Mouse (Mus musculus) adrenal gland, postnatal 25 days (tissue): ENCODE measurements around the gene Maml3. TPM values are rescaled to one million over a fixed set of nuclear protein-coding genes. Genes with fewer than 3 reads are reported as not detected.
A peak's percentile ranks its signal among the peaks of the same experiment; 100 is the strongest.

ENCODE experiments used
- DNase-seq: peaks from one replicate; pipeline ENCODE4 v3.0.0; 2021; ENCODE audit warnings: mixed read lengths
- long read RNA-seq: library from polyadenylated mRNA; stranded (forward); transcript quantifications from one replicate; pipeline ENCODE4 v2.0.0, GENCODE M21; 2021
- total RNA-seq: library from RNA; stranded (reverse); gene quantifications from 2 replicates; pipeline ENCODE4 v1.2.3, GENCODE M21; 2021

The Maml3 gene
- 8.2 and 11.8 TPM in 2 replicates for total RNA-seq
- long read RNA-seq, partial matches to known transcripts, result 1 of 12 reads
- long read RNA-seq, other reads (novel, unspliced or antisense), result 11 of 12 reads

GRCm38 (mm10) chr3:52104636-52105151 is at the start of gene Maml3:
TSS of gene Maml3 (minus strand) at chr3:52105076.
- peak; percentile 92 for DNase-seq

GRCm38 (mm10) chr3:52151155-52151554 is 46.3 kb upstream of the Maml3 start:
- no peak for DNase-seq

- no peak for DNase-seq
Observed at GRCm38 (mm10) chr3:52148301-52148700, 43.4 kb upstream of the Maml3 start.

- no peak for DNase-seq
Observed at GRCm38 (mm10) chr3:52144776-52145460, 40.0 kb upstream of the Maml3 start.

GRCm38 (mm10) chr3:52143017-52143416 is 38.1 kb upstream of the Maml3 start:
- no peak for DNase-seq

GRCm38 (mm10) chr3:52140162-52140561 is 35.3 kb upstream of the Maml3 start:
- peak; percentile 64 for DNase-seq

- no peak for DNase-seq
Observed at GRCm38 (mm10) chr3:52125421-52125820, 20.5 kb upstream of the Maml3 start.

- no peak for DNase-seq
Observed at GRCm38 (mm10) chr3:52120858-52121257, 16.0 kb upstream of the Maml3 start.

GRCm38 (mm10) chr3:52119216-52119615 is 14.3 kb upstream of the Maml3 start:
- DNase-seq, result no peak

- DNase-seq, result no peak
Observed at GRCm38 (mm10) chr3:52115421-52115820, 10.5 kb upstream of the Maml3 start.

- DNase-seq, result no peak
Observed at GRCm38 (mm10) chr3:52108027-52108426, 3.2 kb upstream of the Maml3 start.

GRCm38 (mm10) chr3:52105156-52105555 is 280 bp upstream of the Maml3 start:
- no peak for DNase-seq

GRCm38 (mm10) chr3:52104208-52104607 is 668 bp downstream of the Maml3 start:
- no peak for DNase-seq

GRCm38 (mm10) chr3:52103531-52104181 is 1.2 kb downstream of the Maml3 start:
- peak; percentile 65 for DNase-seq

- DNase-seq, result peak; percentile 77
Observed at GRCm38 (mm10) chr3:52102601-52103530, 2.0 kb downstream of the Maml3 start.

- peak; percentile 96 for DNase-seq
Observed at GRCm38 (mm10) chr3:52101977-52102600, 2.8 kb downstream of the Maml3 start.

GRCm38 (mm10) chr3:52101401-52101976 is 3.4 kb downstream of the Maml3 start:
- no peak for DNase-seq

GRCm38 (mm10) chr3:52100926-52101325 is 4.0 kb downstream of the Maml3 start:
- no peak for DNase-seq

GRCm38 (mm10) chr3:52100306-52100705 is 4.6 kb downstream of the Maml3 start:
- no peak for DNase-seq

- DNase-seq, result no peak
Observed at GRCm38 (mm10) chr3:52099286-52099685, 5.6 kb downstream of the Maml3 start.

GRCm38 (mm10) chr3:52091261-52091797 is 13.5 kb downstream of the Maml3 start:
- no peak for DNase-seq
